Mouse (Mus musculus) CH12.LX (cell line): Measurements from ENCODE around the gene Dnajc28.
A peak's percentile ranks its signal among the peaks of the same experiment; 100 is the strongest.

Source experiments
- CHD2 ChIP-seq: IDR thresholded peaks from 2 replicates; pipeline ENCODE4 v1.6.1; 2011; ENCODE audit warnings: low read length, improper control_type of control experiment
- CTCF ChIP-seq, 2 experiments: IDR thresholded peaks in 1 of 2; conservative IDR thresholded peaks in 1 of 2; 2 replicates each; pipeline ENCODE4 v1.5.1; 2011 to 2012; ENCODE audit warnings: low read depth in 2 of 2, low read length in 2 of 2, improper control_type of control experiment in 1 of 2, inconsistent platforms in 1 of 2, mild to moderate bottlenecking in 1 of 2, moderate library complexity in 1 of 2
- ELF1 ChIP-seq: IDR thresholded peaks from 2 replicates; pipeline ENCODE4 v1.6.1; 2014; ENCODE audit warnings: low read depth, mild to moderate bottlenecking, inconsistent platforms, low read length, improper control_type of control experiment
- EP300 ChIP-seq: IDR thresholded peaks from 2 replicates; pipeline ENCODE4 v1.6.1; 2011; ENCODE audit warnings: low read length, improper control_type of control experiment
- IRF4 ChIP-seq: IDR thresholded peaks from 2 replicates; pipeline ENCODE4 v1.6.1; 2014; ENCODE audit warnings: low read depth, mild to moderate bottlenecking, inconsistent platforms, low read length, improper control_type of control experiment
- MAFK ChIP-seq: IDR thresholded peaks from 2 replicates; pipeline ENCODE4 v1.6.1; 2011; ENCODE audit warnings: low read length, improper control_type of control experiment; ENCODE audit not compliant: insufficient replicate concordance
- MAX ChIP-seq: IDR thresholded peaks from 2 replicates; pipeline ENCODE4 v1.6.1; 2011; ENCODE audit warnings: low read length, improper control_type of control experiment
- MAZ ChIP-seq: IDR thresholded peaks from 2 replicates; pipeline ENCODE4 v1.6.1; 2012; ENCODE audit warnings: low read depth, mild to moderate bottlenecking, inconsistent platforms, low read length, improper control_type of control experiment, moderate library complexity
- MEF2A ChIP-seq: IDR thresholded peaks from 2 replicates; pipeline ENCODE4 v1.6.1; 2014; ENCODE audit warnings: low read depth, mild to moderate bottlenecking, inconsistent platforms, low read length, improper control_type of control experiment, borderline replicate concordance
- POLR2A ChIP-seq: IDR thresholded peaks from 2 replicates; pipeline ENCODE4 v1.6.1; 2011; ENCODE audit warnings: low read depth, mild to moderate bottlenecking, improper control_type of control experiment, low read length
- SIN3A ChIP-seq: IDR thresholded peaks from 2 replicates; pipeline ENCODE4 v1.6.1; 2012; ENCODE audit warnings: low read length, improper control_type of control experiment, inconsistent platforms
- TBP ChIP-seq: conservative IDR thresholded peaks from 2 replicates; pipeline ENCODE4 v1.6.1; 2011; ENCODE audit warnings: low read depth, low read length, improper control_type of control experiment
- UBTF ChIP-seq: IDR thresholded peaks from 2 replicates; pipeline ENCODE4 v1.6.1; 2012; ENCODE audit warnings: low read depth, mild to moderate bottlenecking, inconsistent platforms, low read length, improper control_type of control experiment, moderate library complexity
- ZNF384 ChIP-seq: IDR thresholded peaks from 2 replicates; pipeline ENCODE4 v1.6.1; 2012; ENCODE audit warnings: low read depth, low read length, improper control_type of control experiment, inconsistent platforms

DNA sequence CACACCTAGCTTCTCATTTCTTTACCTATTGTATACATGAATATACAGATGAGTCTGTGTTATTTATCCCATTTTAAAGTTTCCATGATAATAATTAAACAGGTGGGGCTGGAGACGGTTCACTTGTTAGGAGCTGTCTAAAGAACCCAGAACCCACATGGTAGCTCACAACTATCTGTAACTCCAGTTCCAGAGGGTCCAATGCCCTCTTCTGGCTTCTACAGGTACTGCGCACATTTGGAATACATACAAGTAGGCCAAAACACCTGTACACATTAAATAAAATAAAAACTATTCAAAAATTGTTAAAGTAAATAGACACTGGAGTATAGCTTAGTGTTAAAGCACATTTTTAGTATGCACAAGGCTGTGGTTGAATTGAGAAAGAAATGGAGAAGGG, 36.5 kb downstream of the Dnajc28 start:
- TF ChIP-seq ZNF384 = no peak
- TF ChIP-seq CTCF (conservative IDR thresholded peaks at IDR 0.05 in 1 of 2, IDR thresholded peaks at IDR 0.05 in 1 of 2; ENCODE audit: low read depth in 2 of 2, low read length in 2 of 2) = peak; percentile 75 to 91
- TF ChIP-seq TBP = no peak
- no peak for TF ChIP-seq SIN3A
- no peak for TF ChIP-seq EP300
- no peak for TF ChIP-seq POLR2A
- TF ChIP-seq ELF1 = no peak
- TF ChIP-seq MAZ = no peak
- no peak for TF ChIP-seq MAFK
- no peak for TF ChIP-seq UBTF
- no peak for TF ChIP-seq MEF2A
- no peak for TF ChIP-seq CHD2
- no peak for TF ChIP-seq IRF4
- no peak for TF ChIP-seq MAX
